ENCODE assay signal across 21 mouse cellular contexts in genomic region chr10:80620365-80620764, GRCm38 (mm10). TPM values are rescaled to one million over a fixed set of nuclear protein-coding genes. Genes with fewer than 3 reads are reported as not detected.
DNase-seq lines count a peak whose midpoint lies in the region; ATAC-seq and TF ChIP-seq lines count a peak whose summit lies in the region.
"Had no signal": no experiment of that assay in that cellular context is flagged by ENCODE, and none has a peak within 500 bp of the region (broad histone marks: within the 10 kb centered on the region; RNA-seq: fewer than 3 reads in every experiment).

No protein-coding gene starts in this region.

- H3K9ac ChIP-seq in hindbrain, embryonic 16.5 days (ENCODE audit: low read depth, low read length), result no peak overlapping the region
- H3K9ac ChIP-seq in liver, postnatal 0 days (replicated peaks), result no peak overlapping the region

- 0 out of 2 replicates have a peak overlapping the region, but pooled peaks have one; percentile 50 for H3K27ac ChIP-seq in hindbrain, embryonic 10.5 days
- H3K27ac ChIP-seq in hindbrain, embryonic 16.5 days (ENCODE audit: low read depth, low read length), result no peak overlapping the region
- no peak overlapping the region for H3K27ac ChIP-seq in testis, adult 2 months (ENCODE audit: control insufficient read depth, insufficient read depth, low read depth, low read length)
- H3K27ac ChIP-seq in liver, postnatal 0 days (ENCODE audit: low read depth), result peak overlapping the region; percentile 30; the same call in 1 of the 2 replicates

- peaks cover 47% of the 10 kb centered on the region for H3K4me1 ChIP-seq in hindbrain, embryonic 10.5 days (replicated peaks)
- H3K4me1 ChIP-seq in hindbrain, embryonic 16.5 days (ENCODE audit: control insufficient read depth, insufficient read depth, low read depth, low read length), result peaks cover 28% of the 10 kb centered on the region
- peaks cover 15% of the 10 kb centered on the region for H3K4me1 ChIP-seq in testis, adult 2 months (ENCODE audit: control insufficient read depth, insufficient read depth, low read length)
- H3K4me1 ChIP-seq in liver, postnatal 0 days (ENCODE audit: insufficient read depth), result peaks cover 29% of the 10 kb centered on the region

- no peaks in the 10 kb centered on the region for H3K9me3 ChIP-seq in hindbrain, embryonic 10.5 days
- H3K9me3 ChIP-seq in hindbrain, embryonic 16.5 days (ENCODE audit: control insufficient read depth, low read length), result no peaks in the 10 kb centered on the region
- H3K9me3 ChIP-seq in liver, postnatal 0 days (ENCODE audit: low read length), result no peaks in the 10 kb centered on the region
- H3K9me3 ChIP-seq: megakaryocyte, embryonic 14.5 days; neural tube, embryonic 13.5 days had no signal

- peak overlapping the region; percentile 2; the same call in 1 of the 2 replicates for H3K4me3 ChIP-seq in hindbrain, embryonic 10.5 days
- no peak overlapping the region for H3K4me3 ChIP-seq in hindbrain, embryonic 16.5 days (ENCODE audit: low read length)
- H3K4me3 ChIP-seq in testis, adult 2 months (ENCODE audit: control insufficient read depth, low read depth, low read length), result peak overlapping the region; percentile 97
- H3K4me3 ChIP-seq in liver, postnatal 0 days (ENCODE audit: low read depth, low read length), result no peak overlapping the region
- H3K4me3 ChIP-seq: left cerebral cortex, adult 2 months had no signal

- peaks cover 20% of the 10 kb centered on the region for H3K36me3 ChIP-seq in hindbrain, embryonic 10.5 days
- H3K36me3 ChIP-seq in hindbrain, embryonic 16.5 days (ENCODE audit: control insufficient read depth, insufficient read depth, low read length), result peaks cover 2% of the 10 kb centered on the region; the same call in 1 of the 2 replicates
- H3K36me3 ChIP-seq in testis, adult 2 months (ENCODE audit: control insufficient read depth, insufficient read depth, low read length), result no peaks in the 10 kb centered on the region
- H3K36me3 ChIP-seq in liver, postnatal 0 days (replicated peaks; ENCODE audit: insufficient read depth, low read length), result peaks cover 7% of the 10 kb centered on the region; the same call in 1 of the 2 replicates

- intact Hi-C loops in left cerebral cortex, postnatal 25 days (cut with DNase I), result loop anchor here (5.0 kb wide), 1 partner anchor 37 kb away; the partner anchor contains the start of gene Btbd2

- H3K27me3 ChIP-seq in hindbrain, embryonic 10.5 days (ENCODE audit: insufficient read depth, poor library complexity, severe bottlenecking), result no peaks in the 10 kb centered on the region
- no peaks in the 10 kb centered on the region for H3K27me3 ChIP-seq in hindbrain, embryonic 16.5 days (replicated peaks; ENCODE audit: control insufficient read depth, insufficient read depth, low read length)
- no peaks in the 10 kb centered on the region for H3K27me3 ChIP-seq in testis, adult 2 months (ENCODE audit: control insufficient read depth, insufficient read depth, low read length)
- no peaks in the 10 kb centered on the region for H3K27me3 ChIP-seq in liver, postnatal 0 days (ENCODE audit: insufficient read depth, low read length)
- H3K27me3 ChIP-seq: megakaryocyte, embryonic 14.5 days; neural tube, embryonic 13.5 days had no signal

- WGBS in hindbrain, embryonic 10.5 days, result 87% methylated on average over 9 of the region's 9 CpGs
- 87% methylated on average over 9 of the region's 9 CpGs for WGBS in hindbrain, embryonic 16.5 days
- WGBS in liver, postnatal 0 days (ENCODE audit: insufficient replicate concordance), result 86% methylated on average over 9 of the region's 9 CpGs

- TF ChIP-seq CTCF in testis, adult 2 months (IDR thresholded peaks at IDR 0.05; ENCODE audit: control insufficient read depth, insufficient read depth, insufficient replicate concordance, low read depth, low read length), result no peak
- no peak for TF ChIP-seq CTCF in liver, postnatal 0 days (IDR thresholded peaks at IDR 0.05; ENCODE audit: low read depth)

- TF ChIP-seq EP300 in liver, postnatal 0 days (IDR thresholded peaks at IDR 0.05; ENCODE audit: low read depth), result no peak

- peak; percentile 35 for DNase-seq in cerebellum, adult 8-10 months
- DNase-seq in cerebellum, postnatal 36 days, result no peak
- DNase-seq in hindbrain, embryonic 10.5 days (ENCODE audit: low spot score), result no peak
- DNase-seq in testis, postnatal 10 days (ENCODE audit: low spot score), result no peak
- no peak for DNase-seq in liver, postnatal 0 days
- no peak for DNase-seq in left cerebral cortex, postnatal 25 days (ENCODE audit: low spot score in 2 of 2)
- DNase-seq: adrenal gland, postnatal 25 days; cerebellum, postnatal 14 days; kidney, adult 11 months; left cerebral cortex, postnatal 4 days; lung, postnatal 14 days; midbrain, embryonic 14.5 days; thymus, postnatal 36 days had no signal

- ATAC-seq in hindbrain, embryonic 16.5 days, result no peak
- ATAC-seq in liver, postnatal 0 days, result no peak
- ATAC-seq: forebrain, embryonic 16.5 days; hindbrain, postnatal 0 days had no signal

- TF ChIP-seq POLR2A in testis, adult 2 months (IDR thresholded peaks at IDR 0.05; ENCODE audit: control insufficient read depth, low read depth, low read length), result no peak

- no peak overlapping the region for H3K4me2 ChIP-seq in hindbrain, embryonic 16.5 days (ENCODE audit: low read length)
- no peak overlapping the region for H3K4me2 ChIP-seq in liver, postnatal 0 days (ENCODE audit: low read depth, low read length)

RNA-seq across cellular contexts. Expression of gene Csnk1g2, which starts 2.3 kb away (rescaled TPM):
- polyA plus RNA-seq in hindbrain, embryonic 10.5 days (2016; fragmentation: Nextera tagmentation; extraction: Ambion mirVana), result 169 and 180 TPM in 2 replicates
- polyA plus RNA-seq in hindbrain, embryonic 16.5 days (2015; fragmentation: Nextera tagmentation; extraction: Ambion mirVana), result 24.9 and 77.7 TPM in 2 replicates
- polyA plus RNA-seq in testis, adult 2 months (2012; rRNA removed), result 1,079 and 1,184 TPM in 2 replicates
- polyA plus RNA-seq in liver, postnatal 0 days (2015; fragmentation: Nextera tagmentation; extraction: Ambion mirVana), result 41.4 and 45.8 TPM in 2 replicates
- 100 to 1,000 TPM; 222 to 247 TPM for total RNA-seq in left cerebral cortex, postnatal 25 days (2021)

RNA-seq across cellular contexts. Expression of gene Gm49322, which starts 14.5 kb away (rescaled TPM):
- polyA plus RNA-seq in hindbrain, embryonic 10.5 days (2016; fragmentation: Nextera tagmentation; extraction: Ambion mirVana), result 4.6 and 5.5 TPM in 2 replicates
- polyA plus RNA-seq in hindbrain, embryonic 16.5 days (2015; fragmentation: Nextera tagmentation; extraction: Ambion mirVana), result 2.3 and 3.1 TPM in 2 replicates
- polyA plus RNA-seq in testis, adult 2 months (2012; rRNA removed), result 1.9 and 2.1 TPM in 2 replicates
- 0.20 and 0.52 TPM in 2 replicates for polyA plus RNA-seq in liver, postnatal 0 days (2015; fragmentation: Nextera tagmentation; extraction: Ambion mirVana)
- total RNA-seq in left cerebral cortex, postnatal 25 days (2021), result 1 to 10 TPM; 2.8 to 2.9 TPM

RNA-seq across cellular contexts. Expression of gene Adat3, which starts 17.7 kb away (rescaled TPM):
- 11.0 and 11.3 TPM in 2 replicates for polyA plus RNA-seq in hindbrain, embryonic 10.5 days (2016; fragmentation: Nextera tagmentation; extraction: Ambion mirVana)
- polyA plus RNA-seq in hindbrain, embryonic 16.5 days (2015; fragmentation: Nextera tagmentation; extraction: Ambion mirVana), result 5.2 and 6.4 TPM in 2 replicates
- polyA plus RNA-seq in testis, adult 2 months (2012; rRNA removed), result 46.6 and 56.1 TPM in 2 replicates
- 2.1 and 2.6 TPM in 2 replicates for polyA plus RNA-seq in liver, postnatal 0 days (2015; fragmentation: Nextera tagmentation; extraction: Ambion mirVana)
- 1 to 10 TPM; 3.6 to 4.5 TPM for total RNA-seq in left cerebral cortex, postnatal 25 days (2021)
- total RNA-seq: hematopoietic stem cell, adult 5-6 weeks had no signal

RNA-seq across cellular contexts. Expression of gene Scamp4, which starts 17.7 kb away (rescaled TPM):
- polyA plus RNA-seq in hindbrain, embryonic 10.5 days (2016; fragmentation: Nextera tagmentation; extraction: Ambion mirVana), result 89.9 and 92.0 TPM in 2 replicates
- polyA plus RNA-seq in hindbrain, embryonic 16.5 days (2015; fragmentation: Nextera tagmentation; extraction: Ambion mirVana), result 73.6 and 80.8 TPM in 2 replicates
- 58.8 and 61.6 TPM in 2 replicates for polyA plus RNA-seq in testis, adult 2 months (2012; rRNA removed)
- polyA plus RNA-seq in liver, postnatal 0 days (2015; fragmentation: Nextera tagmentation; extraction: Ambion mirVana), result 27.5 and 29.2 TPM in 2 replicates
- total RNA-seq in left cerebral cortex, postnatal 25 days (2021), result 10 to 100 TPM; 40.8 to 42.2 TPM

RNA-seq across cellular contexts. Expression of gene Abhd17a, which starts 30.2 kb away (rescaled TPM):
- 89.1 and 109 TPM in 2 replicates for polyA plus RNA-seq in hindbrain, embryonic 10.5 days (2016; fragmentation: Nextera tagmentation; extraction: Ambion mirVana)
- polyA plus RNA-seq in hindbrain, embryonic 16.5 days (2015; fragmentation: Nextera tagmentation; extraction: Ambion mirVana), result 127 and 130 TPM in 2 replicates
- polyA plus RNA-seq in testis, adult 2 months (2012; rRNA removed), result 246 and 291 TPM in 2 replicates
- 50.2 and 59.3 TPM in 2 replicates for polyA plus RNA-seq in liver, postnatal 0 days (2015; fragmentation: Nextera tagmentation; extraction: Ambion mirVana)
- total RNA-seq in left cerebral cortex, postnatal 25 days (2021), result 100 to 1,000 TPM; 206 to 216 TPM

Comparison
In these comparisons a context has a peak if more than half of its experiments do, and no peak if none do; other contexts are left out.
1. H3K27ac ChIP-seq: peak in hindbrain, embryonic 10.5 days (single experiment) and liver, postnatal 0 days (single experiment); none in hindbrain, embryonic 16.5 days (single experiment) and testis, adult 2 months (single experiment).
2. H3K4me3 ChIP-seq: peak in hindbrain, embryonic 10.5 days (single experiment) and testis, adult 2 months (single experiment); none in hindbrain, embryonic 16.5 days (single experiment) and liver, postnatal 0 days (single experiment).